Mouse (Mus musculus) layer of hippocampus, adult 11-12 months (tissue): ENCODE measurements around the gene Ube2q1.

ENCODE experiments used
- DNase-seq: peaks from one replicate; pipeline ENCODE4 v3.0.0; 2022; ENCODE audit warnings: low spot score

Gene Ube2q1

DNA sequence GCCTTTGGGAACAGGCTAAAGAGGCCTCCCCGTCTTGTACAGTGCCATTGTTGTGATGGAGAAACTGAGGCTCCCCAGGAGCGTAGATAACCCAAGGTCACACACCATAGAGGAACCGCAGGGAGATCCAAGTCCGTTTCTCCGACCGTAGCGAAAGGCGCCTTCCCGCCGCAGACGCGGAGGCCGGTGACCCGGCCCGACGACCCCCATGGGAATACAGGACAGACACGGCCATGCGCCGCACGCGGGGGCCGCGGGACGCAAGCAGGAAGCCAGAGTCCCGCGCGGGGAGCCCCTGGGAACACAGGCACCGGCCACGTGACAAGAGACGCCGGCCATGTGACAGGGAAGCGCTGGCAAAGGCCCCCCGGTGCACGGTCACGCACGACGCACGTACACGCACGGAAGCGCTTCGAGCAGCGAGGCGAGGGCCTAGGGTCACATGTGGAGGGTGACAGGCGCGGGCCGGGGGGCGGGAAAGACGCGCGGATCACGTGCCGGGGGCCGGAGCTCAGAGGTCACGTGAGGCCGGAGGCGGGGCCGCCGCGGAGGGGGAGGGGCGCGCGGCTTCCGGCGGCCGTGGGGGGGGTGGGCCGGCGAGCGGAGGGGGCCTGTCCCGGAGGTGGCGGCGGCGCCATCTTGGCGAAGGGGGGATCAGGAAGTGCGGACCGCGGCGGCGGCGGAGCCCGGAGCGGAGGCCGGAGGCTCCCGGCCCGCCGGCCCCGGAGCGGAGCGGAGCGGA is at the start of gene Ube2q1:
Gene Ube2q1 (plus strand): TSS at position 649 of the 742 bp plus-strand sequence.
- DNase-seq: peak; percentile 99

DNA sequence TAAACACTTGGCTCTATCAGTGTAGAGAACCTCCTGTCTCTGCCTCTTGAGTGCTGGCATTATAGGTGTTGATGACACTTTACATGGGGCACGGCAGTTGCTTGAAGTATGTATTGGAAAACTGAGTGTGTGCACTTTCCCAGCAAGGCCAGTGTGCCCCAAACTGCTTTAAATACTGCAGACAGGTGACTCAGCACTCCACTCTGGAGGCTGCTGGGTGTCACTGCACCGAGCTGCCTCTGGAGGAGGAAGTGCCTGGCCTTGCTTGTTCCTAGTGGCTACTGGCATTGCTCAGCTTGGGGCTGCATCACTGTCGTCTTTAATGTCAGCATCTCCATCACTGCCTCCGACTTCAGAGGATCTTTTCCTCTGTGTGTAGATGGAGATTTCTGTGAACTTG is 46.4 kb upstream of the Ube2q1 start:
- peak; percentile 41 for DNase-seq

DNA sequence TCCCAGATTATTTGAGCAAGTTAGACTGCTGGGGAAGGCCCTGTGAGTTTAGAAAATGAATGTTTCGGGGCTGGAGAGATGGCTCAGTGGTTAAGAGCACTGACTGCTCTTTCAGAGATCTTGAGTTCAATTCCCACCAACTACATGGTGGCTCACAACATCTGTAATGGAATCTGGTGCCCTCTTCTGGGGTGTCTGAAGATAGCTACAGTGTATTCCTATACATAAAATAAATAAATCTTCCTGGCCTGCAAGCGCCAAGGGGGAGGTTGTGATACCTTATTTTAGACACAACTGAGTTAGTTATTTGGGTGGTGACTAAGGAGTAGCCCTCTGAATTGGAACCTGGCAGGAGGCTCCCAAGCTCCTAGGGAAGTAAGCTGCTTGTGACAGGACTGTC is 44.6 kb upstream of the Ube2q1 start:
- no peak for DNase-seq

DNA sequence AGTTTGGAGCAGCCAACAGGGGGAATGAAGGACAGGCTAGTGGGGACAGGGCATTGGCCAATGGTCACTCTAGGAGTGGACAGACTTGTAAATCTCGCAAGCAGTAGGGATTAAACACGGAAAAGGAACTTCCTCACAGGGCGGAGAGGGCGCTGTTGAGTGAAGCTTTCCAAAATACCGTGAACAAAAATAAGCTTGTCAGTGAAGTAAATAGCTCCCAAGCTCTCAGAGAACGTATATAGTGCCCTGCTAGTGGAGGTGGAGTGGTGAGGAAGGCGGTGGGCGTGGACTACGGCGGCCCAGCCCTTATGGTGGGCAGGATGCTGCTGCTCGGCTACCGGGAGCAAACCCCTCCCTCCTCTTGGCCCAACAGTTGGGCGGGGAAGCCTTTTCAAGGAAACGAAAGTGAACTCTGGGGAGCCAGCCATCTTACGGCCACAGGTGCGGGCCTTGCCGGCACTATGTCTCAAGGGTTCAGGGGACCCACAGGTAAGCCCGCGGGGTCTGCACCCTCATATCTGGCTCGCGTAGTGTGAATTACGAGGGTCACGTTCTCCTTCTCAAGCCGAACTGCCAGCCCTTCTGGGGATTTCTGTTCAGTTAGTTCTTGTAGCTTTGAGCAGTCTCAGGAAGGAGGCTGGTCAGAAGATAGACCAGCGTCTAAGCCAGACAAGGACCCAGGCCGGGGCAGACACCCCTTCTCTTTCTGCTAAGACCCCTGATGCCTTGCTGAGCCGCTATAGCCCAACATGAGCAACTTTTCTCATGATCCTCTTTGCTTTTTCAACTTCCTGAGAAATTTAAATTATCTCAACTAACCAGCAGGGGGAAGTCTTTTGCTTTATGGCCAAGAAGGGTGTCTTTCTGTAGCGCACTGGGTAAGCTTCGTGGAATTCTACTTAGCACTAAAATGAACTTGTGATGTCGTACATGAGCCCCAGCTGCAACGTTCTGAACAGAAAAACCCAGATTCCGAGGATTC is 42.8 kb upstream of the Ube2q1 start:
- DNase-seq: peak; percentile 62

DNA sequence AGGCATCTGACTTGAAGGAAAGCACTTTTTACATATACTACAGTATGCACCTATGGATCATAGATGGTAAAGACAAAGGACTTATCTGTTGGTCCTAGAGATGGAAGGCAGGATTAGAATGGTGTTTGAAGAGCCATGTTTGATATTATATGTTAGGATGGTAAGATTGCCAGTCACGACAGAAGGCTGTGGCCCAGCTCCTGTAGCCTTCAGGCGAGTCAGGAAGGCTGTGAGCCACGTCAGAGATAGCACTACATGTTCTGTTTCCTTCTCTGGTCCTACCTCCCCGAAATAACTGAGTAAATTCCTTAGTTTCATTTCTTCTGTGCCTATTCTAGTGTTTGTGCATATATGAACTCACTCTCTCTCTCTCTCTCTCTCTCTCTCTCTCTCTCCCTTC is 41.3 kb upstream of the Ube2q1 start:
- DNase-seq: no peak

DNA sequence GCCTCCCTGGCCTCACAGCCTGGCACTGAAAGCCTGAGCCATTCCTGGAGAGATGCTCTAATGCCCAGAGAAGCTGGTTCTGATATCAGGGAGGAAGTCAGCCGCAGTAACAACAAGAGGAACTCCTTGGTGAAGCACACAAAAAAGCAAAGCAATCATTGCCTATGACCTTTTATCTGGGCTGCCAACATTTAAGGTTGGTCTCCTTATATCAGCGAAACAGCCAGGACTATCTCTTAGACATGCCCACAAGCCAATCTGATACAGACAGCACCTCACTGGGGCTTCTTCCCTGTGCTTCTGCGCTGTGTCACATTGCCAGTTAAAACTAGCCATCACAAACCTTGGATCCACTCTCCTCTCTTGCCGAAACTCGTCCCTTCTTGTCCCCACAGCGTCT is 34.9 kb upstream of the Ube2q1 start:
- DNase-seq: no peak

DNA sequence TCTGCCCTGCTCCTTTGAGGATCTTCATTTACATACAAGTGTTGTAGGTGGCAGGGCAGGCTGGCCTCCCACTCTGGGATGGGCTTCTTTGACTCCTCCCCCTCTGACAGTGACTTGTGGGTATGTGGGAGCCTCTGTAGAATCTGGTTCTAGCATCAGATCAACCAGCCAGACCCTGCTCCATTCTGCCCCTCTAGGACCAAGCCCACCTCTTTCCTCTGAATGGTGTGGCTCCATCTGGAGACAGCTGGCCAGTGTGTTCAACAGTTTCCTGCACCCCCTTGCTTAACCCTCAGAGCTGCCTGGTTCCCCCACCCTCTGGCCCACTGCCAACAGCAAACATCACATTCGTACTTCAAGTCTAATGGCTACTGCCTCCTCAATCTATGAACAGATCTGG is 21.1 kb upstream of the Ube2q1 start:
- DNase-seq: no peak

DNA sequence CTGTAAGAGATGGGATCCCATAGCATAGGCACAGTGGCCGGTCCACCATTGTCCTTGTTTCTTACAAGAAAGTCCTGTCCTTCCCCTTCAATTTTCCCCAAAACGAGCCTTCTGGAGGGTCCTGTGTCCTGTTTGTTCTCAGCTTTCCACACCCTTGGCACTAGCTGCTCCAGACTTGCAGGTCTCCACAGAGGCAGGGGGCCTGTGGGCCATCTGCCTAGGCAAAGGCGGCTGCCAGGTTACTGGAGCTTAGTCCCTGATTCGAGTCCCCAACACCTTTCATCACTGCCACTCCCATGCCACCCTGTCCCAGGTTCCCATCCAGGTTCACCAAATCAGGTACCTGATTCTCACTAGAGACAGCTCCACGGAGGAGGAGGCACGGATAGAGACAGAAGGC is 18.1 kb upstream of the Ube2q1 start:
- DNase-seq: no peak

DNA sequence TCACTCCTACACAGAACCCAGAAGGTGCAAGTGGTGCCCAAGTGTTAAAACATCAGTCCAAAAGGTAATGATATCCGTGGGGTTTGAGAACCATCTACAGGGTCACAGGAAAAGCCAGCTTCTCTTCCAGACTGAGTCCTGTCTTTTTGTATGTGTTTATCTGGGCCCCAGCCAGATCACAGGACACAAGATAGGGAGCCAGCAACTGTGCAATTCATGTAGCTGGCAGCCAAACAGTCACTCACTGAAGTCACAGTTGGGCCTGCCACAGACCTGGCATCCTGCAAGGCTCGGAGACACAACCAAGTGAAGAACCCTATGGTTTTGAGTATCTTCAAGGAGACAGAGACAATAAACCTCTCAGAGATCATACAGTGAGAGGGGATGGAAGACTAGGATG is 15.6 kb upstream of the Ube2q1 start:
- no peak for DNase-seq

DNA sequence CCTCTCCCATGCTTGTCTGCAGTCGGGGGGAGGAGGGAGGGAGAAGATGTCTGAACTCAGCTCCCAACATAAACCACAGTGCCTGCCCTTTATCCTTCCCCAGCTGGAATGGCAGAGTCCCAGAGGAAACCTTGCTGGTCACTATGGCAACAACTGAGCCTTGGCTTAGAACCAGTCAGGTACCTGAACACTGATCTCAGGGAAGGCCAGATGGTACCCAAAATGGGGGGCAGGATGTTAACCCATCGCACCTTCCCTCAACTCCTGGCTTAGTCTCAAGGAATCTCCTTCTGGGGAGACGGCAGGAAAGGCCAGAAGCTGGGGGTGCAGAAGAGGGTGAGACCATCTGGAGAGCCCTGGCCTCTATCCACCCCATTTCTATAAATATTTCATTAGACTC is 13.6 kb upstream of the Ube2q1 start:
- no peak for DNase-seq

DNA sequence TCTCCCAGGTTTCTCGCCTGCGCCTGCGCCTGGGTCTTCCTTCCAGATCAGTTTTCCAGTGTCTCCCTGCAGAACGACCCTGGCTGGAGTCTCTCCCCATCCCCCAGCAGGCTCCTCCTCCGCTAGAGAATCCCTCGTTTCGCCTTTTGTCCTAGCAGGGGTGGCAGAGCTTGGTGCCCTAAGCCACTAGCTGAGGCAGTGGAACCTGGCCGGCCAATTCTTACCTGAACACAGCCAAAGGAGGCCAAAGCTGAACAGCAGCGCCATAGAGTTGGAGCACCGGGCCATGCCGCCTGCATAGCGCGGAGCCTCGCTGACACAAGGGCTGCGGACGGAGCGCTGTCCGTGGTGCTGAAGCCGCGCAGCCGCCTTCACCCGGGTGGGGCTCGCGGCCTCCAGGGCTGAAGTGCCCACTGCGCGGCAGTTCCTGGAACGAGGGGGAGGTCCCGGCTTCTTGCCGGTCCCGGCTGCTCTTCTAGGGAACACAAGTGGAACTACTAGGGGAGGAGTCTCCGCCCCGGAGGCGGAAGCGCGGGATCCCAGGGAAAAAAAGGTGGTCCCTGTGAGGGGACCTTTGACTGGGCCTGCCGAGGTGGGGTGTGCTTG is 9.2 kb upstream of the Ube2q1 start, which contains the start of gene Chrnb2:
Gene Chrnb2 (minus strand): TSS at position 514 of the 606 bp plus-strand sequence.
- peak; percentile 52 for DNase-seq

DNA sequence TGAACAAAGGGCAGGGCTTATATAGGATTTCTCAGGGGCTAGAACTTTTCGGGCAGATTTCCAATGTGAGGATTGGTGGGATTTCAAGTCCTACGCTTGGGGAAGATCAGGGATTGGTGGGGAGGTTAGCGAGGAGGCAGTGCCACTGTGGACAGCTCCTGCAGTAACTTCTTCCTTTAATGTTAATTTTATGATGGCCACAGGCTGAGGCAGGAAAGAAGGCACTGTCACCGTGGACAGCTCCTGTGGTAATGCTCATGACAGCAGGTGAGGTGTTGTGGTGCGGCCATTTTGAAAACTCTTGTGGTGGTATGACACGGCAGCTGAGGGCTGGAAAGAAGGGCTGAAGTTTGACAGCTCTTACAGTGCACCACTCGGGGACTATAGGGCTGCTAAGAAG is 3.8 kb upstream of the Ube2q1 start:
- DNase-seq: no peak

DNA sequence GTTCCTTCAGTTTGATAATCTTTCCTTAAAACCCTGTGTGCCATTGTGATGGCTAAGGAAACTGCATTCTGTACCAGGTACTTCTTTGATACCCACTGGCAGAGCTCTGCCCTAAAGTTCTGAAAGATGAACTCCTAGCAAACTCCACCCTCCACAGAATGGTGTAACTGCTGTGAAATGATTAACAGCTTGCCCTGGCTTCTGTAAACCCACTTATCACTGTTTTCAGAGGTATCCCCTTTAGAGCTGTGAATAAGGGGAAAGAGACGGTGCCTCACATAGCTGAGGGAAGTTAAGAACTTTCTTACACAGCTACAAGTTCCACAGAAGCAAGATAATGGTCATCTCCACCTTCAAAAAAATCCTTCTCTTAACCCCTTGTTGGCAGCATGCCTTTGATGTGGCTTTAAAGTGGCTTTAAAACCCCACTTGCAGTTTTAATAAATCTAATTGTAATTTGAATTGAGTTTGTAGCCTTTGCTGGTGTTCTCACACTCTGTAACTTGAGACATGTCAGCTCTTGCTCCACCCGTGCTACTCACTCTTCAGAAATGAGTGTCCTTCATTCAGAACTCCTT is 2.9 kb upstream of the Ube2q1 start:
- DNase-seq: no peak

DNA sequence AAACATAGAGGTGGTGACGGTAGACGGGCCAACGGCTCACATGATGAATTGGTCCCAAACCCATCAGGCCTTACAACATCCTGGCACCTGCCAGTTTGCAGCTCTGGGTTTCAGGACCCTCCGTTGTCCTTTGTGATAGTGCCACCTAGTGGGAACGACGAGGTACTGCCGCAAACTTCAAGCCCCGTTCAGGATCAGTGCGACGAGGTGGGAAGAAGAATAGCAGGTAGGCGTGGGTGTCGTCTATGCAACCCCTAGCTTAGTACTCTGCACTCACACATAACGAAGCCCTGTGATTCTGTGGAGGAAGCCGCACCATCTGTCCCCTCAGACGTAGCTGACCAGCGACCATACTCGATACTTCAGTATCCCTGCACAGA is 838 bp upstream of the Ube2q1 start:
- peak; percentile 82 for DNase-seq

DNA sequence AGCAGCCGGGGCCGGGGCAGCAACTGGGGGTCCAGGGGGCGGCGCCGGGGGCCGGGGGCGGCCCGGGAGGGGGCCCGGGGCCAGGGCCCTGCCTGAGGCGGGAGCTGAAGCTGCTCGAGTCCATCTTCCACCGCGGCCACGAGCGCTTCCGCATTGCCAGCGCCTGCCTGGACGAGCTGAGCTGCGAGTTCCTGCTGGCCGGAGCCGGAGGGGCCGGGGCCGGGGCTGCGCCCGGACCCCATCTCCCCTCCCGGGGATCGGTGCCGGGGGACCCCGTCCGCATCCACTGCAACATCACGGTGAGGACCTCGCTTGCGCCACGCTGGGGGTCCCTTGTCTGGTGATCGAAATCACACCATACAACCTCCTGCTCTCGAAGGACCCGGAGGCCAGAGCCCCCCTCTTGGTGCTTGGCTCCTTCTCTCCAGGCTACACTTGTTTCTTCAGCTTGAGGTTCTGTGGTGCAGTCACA is 360 bp downstream of the Ube2q1 start:
- peak; percentile 38 for DNase-seq

DNA sequence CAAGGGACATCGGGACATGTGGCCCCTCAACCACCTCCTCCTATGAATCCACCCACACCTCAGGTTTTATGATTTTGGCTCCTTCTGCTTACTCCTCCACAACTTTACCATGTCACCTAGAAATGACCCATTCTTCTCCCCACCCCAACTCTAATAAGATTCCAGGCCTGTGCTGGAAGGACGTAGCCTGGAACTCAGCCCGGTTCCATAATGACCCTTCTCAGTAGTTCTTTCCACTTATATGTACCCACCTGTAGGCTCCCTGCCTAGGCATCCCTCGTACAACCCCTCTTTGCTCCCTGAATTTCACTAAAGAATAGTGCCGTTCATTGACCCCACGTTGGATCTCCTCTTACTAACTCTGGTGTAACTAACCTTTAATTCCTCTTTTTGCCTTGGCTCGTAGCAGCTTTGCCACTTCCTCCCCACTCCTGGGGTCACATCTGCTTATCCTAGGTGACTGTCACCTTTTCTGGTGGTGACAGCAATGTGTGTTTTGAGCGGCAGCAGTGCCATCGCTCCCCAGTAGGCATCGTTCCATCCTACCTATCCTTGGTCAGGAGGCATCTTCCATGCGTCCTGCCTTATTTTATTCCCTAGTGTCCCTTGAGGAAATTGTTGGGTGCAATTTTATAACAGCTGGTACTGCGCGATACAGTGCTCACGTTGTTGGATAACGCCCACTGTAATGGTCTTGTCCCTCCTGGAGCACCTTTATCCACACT is 982 bp downstream of the Ube2q1 start:
- DNase-seq: no peak

DNA sequence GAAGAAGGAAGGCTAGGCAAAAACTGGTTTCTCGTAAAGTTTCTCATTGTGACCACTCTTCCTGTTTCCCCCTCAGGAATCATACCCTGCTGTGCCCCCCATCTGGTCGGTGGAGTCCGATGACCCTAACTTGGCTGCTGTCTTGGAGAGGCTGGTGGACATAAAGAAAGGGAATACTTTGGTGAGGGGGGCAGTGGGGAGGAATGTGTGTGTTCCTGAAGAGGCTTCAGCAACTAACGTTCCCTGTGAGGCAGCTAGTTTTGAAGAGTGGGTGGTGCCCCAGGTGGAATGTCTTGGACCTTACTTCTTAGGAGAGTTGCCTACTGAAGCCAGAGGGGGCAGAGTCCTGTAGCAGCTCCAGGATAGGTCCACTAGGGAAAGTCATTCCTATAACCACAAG is 2.6 kb downstream of the Ube2q1 start:
- no peak for DNase-seq

DNA sequence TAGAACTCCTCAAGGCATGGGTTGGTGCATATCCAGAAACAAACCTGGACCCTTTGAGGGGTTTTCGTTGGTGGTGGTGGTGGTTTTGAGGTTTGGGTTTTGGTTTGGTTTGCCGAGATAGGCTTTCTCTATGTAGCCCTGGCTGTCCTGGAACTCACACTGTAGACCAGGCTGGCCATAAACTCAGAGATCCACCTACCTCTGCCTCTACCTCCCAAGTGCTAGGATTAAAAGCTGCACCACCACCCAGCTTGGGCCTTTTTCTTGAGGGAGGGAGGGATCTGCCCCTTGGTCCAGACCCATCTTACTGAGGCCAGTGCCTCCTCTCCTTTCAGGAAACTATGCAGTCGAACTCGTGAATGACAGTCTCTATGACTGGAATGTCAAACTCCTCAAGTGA is 6.7 kb downstream of the Ube2q1 start:
- no peak for DNase-seq

DNA sequence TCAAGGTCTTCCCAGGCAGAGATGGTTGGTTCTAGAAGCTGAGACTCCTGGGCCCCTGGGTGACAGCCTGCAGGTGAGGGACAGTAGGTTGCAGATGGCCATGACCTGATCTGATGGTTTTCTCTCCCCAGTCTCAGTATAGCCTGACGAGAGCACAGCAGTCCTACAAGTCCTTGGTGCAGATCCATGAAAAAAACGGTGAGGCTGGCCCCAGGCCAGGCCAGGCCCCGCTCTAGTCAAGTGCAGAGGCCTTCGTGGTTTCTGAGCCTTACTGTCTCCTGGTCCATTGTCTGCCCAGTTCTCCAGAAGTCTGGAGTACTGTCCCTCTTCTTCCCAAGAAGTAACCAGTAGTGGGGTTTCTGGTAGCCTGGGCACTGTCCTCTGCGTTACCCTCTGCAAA is 8.2 kb downstream of the Ube2q1 start:
- DNase-seq: no peak

DNA sequence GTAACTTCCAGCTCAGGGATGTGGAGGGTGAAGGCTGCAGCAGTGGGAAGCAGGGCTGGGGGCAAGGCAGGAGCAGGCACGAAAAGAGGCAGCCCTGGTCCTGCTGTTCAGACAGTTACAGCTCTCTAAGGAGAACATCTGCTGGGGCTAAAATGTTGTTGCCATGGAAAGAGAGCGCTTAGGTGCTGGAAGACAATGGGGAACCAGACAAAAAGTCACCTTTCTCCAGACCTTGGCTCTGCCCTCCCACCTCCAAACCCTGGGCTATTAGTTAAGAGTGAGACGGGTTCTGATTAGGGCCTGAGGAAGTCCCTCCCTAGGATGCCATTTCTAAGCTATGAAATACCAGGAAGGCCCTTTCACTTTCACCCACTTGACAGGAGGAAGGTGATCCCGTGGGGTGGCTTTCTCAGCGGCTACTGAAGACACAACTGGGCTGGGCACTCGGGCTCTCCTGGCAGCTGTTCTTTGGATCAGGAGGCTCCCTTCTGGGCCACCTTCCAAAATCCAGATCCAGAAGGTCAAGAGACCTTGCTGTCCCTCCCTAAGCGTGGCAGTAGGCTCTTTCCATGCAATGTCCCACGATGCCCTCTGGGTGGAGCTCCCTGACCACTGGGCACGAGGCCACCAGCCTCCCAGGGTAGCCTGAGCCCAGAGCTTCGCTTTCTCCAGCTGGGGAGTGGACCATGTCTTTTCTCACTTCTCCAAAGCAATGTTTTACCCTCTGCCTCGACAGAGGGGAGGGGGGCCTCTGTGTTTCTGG is 11.8 kb downstream of the Ube2q1 start:
- peak; percentile 69 for DNase-seq

DNA sequence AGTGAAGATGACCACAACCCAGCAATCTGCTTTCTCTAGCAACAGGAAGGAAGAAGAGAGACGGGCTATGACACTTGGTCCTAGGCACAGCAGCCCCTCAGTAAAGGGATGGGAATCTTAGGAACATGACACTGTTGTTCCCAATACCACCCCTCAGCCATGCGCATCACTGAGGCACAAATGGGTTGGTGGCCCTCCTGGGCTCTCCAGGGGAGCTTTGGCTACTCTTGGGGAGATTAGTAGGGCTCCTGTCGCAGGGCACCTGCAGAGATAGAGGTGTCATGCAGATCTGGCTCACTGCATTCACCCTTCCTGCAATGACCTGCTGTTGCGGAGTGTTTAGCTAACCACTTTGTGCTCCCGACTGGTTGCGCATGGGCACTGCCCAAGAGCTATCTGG is 12.9 kb downstream of the Ube2q1 start:
- DNase-seq: no peak
